Mouse (Mus musculus) forebrain, embryonic 11.5 days (tissue): ENCODE measurements at regions not wholly inside any gene's neighbourhood (a gene's known extent, or its start where the extent isn't known, plus 50 kb on each side); places are given as distances from the start of the nearest gene placed in this dataset.
A peak's percentile ranks its signal among the peaks of the same experiment; 100 is the strongest.

Experiments
- ATAC-seq: fragments of 200-750 bp; cut with Nextera tagmentation; replicated peaks from 2 replicates; pipeline ENCODE4 v1.8.0; 2017; ENCODE audit warnings: moderate TSS enrichment; ENCODE audit not compliant: low FRiP score
- DNase-seq: peaks from one replicate; pipeline ENCODE4 v3.0.0-alpha.2; 2017; ENCODE audit warnings: low spot score
- H3K27ac ChIP-seq: fragments of 300-500 bp; sonication (generic); 2 replicates; pipeline ENCODE4 v1.5.1; 2014; ENCODE audit warnings: low read depth, low read length
- H3K27me3 ChIP-seq: fragments of 300-500 bp; sonication (generic); 2 replicates; pipeline ENCODE4 v1.6.1; 2014; ENCODE audit warnings: mild to moderate bottlenecking, low read length, mixed read lengths; ENCODE audit not compliant: control insufficient read depth, insufficient read depth
- H3K36me3 ChIP-seq: fragments of 300-500 bp; sonication (generic); 2 replicates; pipeline ENCODE4 v1.6.1; 2014; ENCODE audit warnings: mild to moderate bottlenecking, low read length, moderate library complexity, mixed read lengths; ENCODE audit not compliant: control insufficient read depth, insufficient read depth
- H3K4me1 ChIP-seq: fragments of 300-500 bp; sonication (generic); replicated peaks from 2 replicates; pipeline ENCODE4 v1.6.1; 2014; ENCODE audit warnings: low read length, mixed read lengths; ENCODE audit not compliant: control insufficient read depth, insufficient read depth
- H3K4me2 ChIP-seq: fragments of 300-500 bp; sonication (generic); 2 replicates; pipeline ENCODE4 v1.6.1; 2014; ENCODE audit warnings: low read depth, mild to moderate bottlenecking, low read length, moderate library complexity, mixed read lengths; ENCODE audit not compliant: severe bottlenecking
- H3K4me3 ChIP-seq: fragments of 300-500 bp; sonication (generic); 2 replicates; pipeline ENCODE4 v1.5.1; 2014; ENCODE audit warnings: low read depth, low read length
- H3K9ac ChIP-seq: fragments of 300-500 bp; sonication (generic); 2 replicates; pipeline ENCODE4 v1.6.1; 2014; ENCODE audit warnings: low read length
- H3K9me3 ChIP-seq: fragments of 300-500 bp; sonication (generic); 2 replicates; pipeline ENCODE4 v1.6.1; 2016; ENCODE audit warnings: low read length, mixed read lengths; ENCODE audit not compliant: control insufficient read depth
- WGBS: fragments of 180-500 bp; shearing (Covaris S2); extraction: QIAGEN DNeasy Blood & Tissue Kit; methylation state at CpG from one replicate; pipeline ENCODE4 v1.1.7; 2014; 5-methylcytosine and 5-hydroxymethylcytosine counted together

GRCm38 (mm10) chr13:106100239-106100638, 656.8 kb downstream of the Htr1a start:
- Histone ChIP-seq H3K27me3 (no peaks in the 10 kb centered on the region), H3K36me3 (no peaks in the 10 kb centered on the region), H3K4me1 (no peaks in the 10 kb centered on the region), H3K27ac (no peak overlapping the region), H3K9me3 (no peaks in the 10 kb centered on the region), H3K9ac (no peak overlapping the region), H3K4me3 (no peak overlapping the region), H3K4me2 (no peak overlapping the region)
- ATAC-seq (no peak), DNase-seq (no peak)
- 70% methylated on average over 2 of the region's 2 CpGs for WGBS

GRCm38 (mm10) chr13:106142128-106142527, 698.7 kb downstream of the Htr1a start:
- H3K9me3 ChIP-seq: no peaks in the 10 kb centered on the region
- H3K36me3 ChIP-seq: no peaks in the 10 kb centered on the region
- 83% methylated on average over 2 of the region's 2 CpGs for WGBS
- H3K27me3 ChIP-seq: no peaks in the 10 kb centered on the region
- DNase-seq (no peak), ATAC-seq (no peak)
- no peak overlapping the region for H3K9ac ChIP-seq
- no peak overlapping the region for H3K27ac ChIP-seq
- no peak overlapping the region for H3K4me2 ChIP-seq
- no peaks in the 10 kb centered on the region for H3K4me1 ChIP-seq
- no peak overlapping the region for H3K4me3 ChIP-seq

GRCm38 (mm10) chr13:106166377-106166776, 722.9 kb downstream of the Htr1a start:
- no peak overlapping the region for H3K27ac ChIP-seq
- no peaks in the 10 kb centered on the region for H3K36me3 ChIP-seq
- no peaks in the 10 kb centered on the region for H3K9me3 ChIP-seq
- H3K4me2 ChIP-seq: no peak overlapping the region
- no peaks in the 10 kb centered on the region for H3K27me3 ChIP-seq
- H3K4me3 ChIP-seq: no peak overlapping the region
- no peaks in the 10 kb centered on the region for H3K4me1 ChIP-seq
- WGBS: 82% methylated on average over 3 of the region's 3 CpGs
- H3K9ac ChIP-seq: no peak overlapping the region
- DNase-seq: no peak
- no peak for ATAC-seq

DNA sequence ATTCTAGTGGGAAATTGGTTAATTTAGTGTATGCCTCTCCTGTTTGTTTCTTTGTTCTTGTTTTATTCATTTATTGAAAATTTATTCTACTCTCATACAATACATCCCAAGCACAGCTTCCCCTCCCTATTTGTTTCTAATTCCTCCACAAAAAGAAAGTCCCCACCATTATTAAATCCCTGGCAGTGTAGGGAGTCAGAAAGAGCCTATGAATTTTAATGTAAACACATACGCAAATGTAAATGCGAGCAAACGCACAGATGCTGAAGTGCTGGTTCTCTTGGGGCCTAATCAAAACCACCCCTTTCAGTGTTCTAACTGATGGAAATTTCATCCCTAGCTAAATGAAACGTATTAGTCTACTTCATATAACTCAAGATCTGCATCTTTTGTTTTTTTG, 729.9 kb downstream of the Htr1a start:
- Histone ChIP-seq H3K4me2 (no peak overlapping the region), H3K9me3 (no peaks in the 10 kb centered on the region), H3K9ac (no peak overlapping the region), H3K27ac (no peak overlapping the region), H3K4me3 (no peak overlapping the region), H3K27me3 (no peaks in the 10 kb centered on the region), H3K36me3 (no peaks in the 10 kb centered on the region), H3K4me1 (no peaks in the 10 kb centered on the region)
- DNase-seq (no peak), ATAC-seq (0 out of 2 replicates have a peak, but pooled peaks have one; percentile 35)
- WGBS: 72% methylated on average over 4 of the region's 4 CpGs

DNA sequence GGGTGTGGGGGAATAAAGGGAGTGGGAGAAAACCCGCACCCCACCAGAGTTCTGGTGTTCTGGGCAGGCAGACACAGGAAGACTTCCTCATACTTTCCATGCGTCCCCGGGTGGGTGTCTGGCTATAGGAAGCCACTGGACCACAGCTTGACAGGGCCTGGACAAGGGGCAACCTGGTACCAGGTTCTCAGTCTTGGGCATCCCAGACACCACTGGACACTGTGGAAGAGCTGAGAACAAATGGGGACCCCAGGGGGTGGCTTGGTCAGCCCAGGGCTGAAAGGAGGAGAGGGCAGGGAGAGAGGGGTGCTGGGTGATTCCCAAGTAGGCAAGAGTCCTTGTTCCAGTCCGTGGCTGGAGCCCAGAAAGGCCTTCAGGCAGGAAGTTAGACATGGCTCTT, 730.9 kb downstream of the Htr1a start:
- 79% methylated on average over 4 of the region's 4 CpGs for WGBS
- peak; percentile 40; the same call in 1 of the 2 replicates for ATAC-seq
- DNase-seq: no peak

DNA sequence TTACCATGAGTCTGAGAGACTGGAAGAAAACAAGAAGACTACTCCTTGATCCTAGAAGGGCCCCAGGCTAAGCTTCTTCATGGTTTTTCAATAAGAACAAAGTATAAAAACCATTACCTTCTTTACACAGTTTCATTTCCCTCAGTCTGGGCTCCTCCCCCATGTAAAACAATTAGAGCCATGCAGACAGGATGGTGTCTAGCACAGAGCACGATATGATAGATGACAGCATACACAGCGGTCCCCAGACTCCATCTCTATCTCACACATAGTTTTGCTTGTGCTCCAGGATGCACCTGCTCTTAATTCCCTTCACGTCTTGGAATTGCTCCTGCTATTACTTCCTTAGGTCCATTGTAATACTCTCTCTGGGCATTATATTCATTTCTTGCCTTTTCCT, 737.3 kb downstream of the Htr1a start:
- Histone ChIP-seq H3K9ac (no peak overlapping the region), H3K36me3 (no peaks in the 10 kb centered on the region), H3K4me2 (no peak overlapping the region), H3K9me3 (no peaks in the 10 kb centered on the region), H3K27me3 (no peaks in the 10 kb centered on the region), H3K4me3 (no peak overlapping the region), H3K4me1 (no peaks in the 10 kb centered on the region), H3K27ac (no peak overlapping the region)
- DNase-seq (no peak), ATAC-seq (no peak)
- 61% methylated on average over 3 of the region's 3 CpGs for WGBS

More for the DNA sequence above, 730.9 kb downstream of the Htr1a start:
- H3K9me3 ChIP-seq: no peaks in the 10 kb centered on the region
- H3K27me3 ChIP-seq: no peaks in the 10 kb centered on the region
- no peaks in the 10 kb centered on the region for H3K36me3 ChIP-seq
- H3K4me2 ChIP-seq: no peak overlapping the region
- no peak overlapping the region for H3K9ac ChIP-seq
- no peaks in the 10 kb centered on the region for H3K4me1 ChIP-seq
- no peak overlapping the region for H3K4me3 ChIP-seq
- H3K27ac ChIP-seq: no peak overlapping the region
